Mouse (Mus musculus): ENCODE measurements at regions not wholly inside any gene's neighbourhood (a gene's known extent, or its start where the extent isn't known, plus 50 kb on each side); places are given as distances from the start of the nearest gene placed in this dataset.

DNA sequence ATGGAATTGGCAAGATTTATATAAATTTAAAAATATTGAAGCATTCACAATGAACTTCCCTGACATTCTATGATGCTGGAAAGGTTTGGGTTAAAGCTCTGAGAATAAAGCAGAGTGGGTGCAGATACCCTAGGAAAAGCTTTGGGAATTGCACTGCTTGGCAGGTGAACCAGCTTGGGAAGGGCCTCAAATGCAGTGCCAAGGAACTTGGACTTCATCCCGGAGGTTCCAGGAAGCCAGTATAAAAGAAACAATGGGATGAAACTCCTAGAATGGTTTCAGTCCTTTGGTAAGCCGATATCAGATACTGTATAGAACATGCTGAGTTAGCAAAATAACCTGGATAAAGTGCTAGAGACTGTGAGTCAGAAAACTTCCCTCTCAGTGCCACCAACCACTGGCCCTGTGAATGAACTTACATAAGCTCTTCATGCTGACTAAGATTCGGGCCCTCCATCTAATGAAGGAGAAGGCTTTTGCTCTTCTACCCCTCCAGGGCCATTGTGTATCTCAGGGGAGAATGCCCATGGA is 873.6 kb downstream of the Epha4 start:
- TF ChIP-seq CTCF (IDR thresholded peaks at IDR 0.05; ENCODE audit: control insufficient read depth, insufficient read depth, insufficient read length) (no peak), MAX (IDR thresholded peaks at IDR 0.05) (no peak), CEBPB (IDR thresholded peaks at IDR 0.05; ENCODE audit: low read depth) (no peak), USF1 (IDR thresholded peaks at IDR 0.05; ENCODE audit: low read depth) (no peak), MYOG (IDR thresholded peaks at IDR 0.05; ENCODE audit: control insufficient read depth, extremely low read depth, insufficient read length) (no peak)

All from C2C12 (cell line).